Mouse (Mus musculus) heart, embryonic 14.5 days (tissue): ENCODE results near the gene Llgl2. TPM values are rescaled to one million over a fixed set of nuclear protein-coding genes. Genes with fewer than 3 reads are reported as not detected.

Source experiments
- ATAC-seq: fragments of 200-750 bp; cut with Nextera tagmentation; 2 replicates; pipeline ENCODE4 v1.8.0; 2017; ENCODE audit warnings: low read depth, moderate TSS enrichment; ENCODE audit not compliant: insufficient number of reproducible peaks, insufficient read depth, low FRiP score
- H3K27ac ChIP-seq, 2 experiments: fragments of 200-500 bp in 1 of 2; fragments of 300-500 bp in 1 of 2; sonication (generic) in 1 of 2; replicated peaks in 1 of 2; 2 replicates each; pipeline ENCODE4 v1.5.1; 2012 to 2014; ENCODE audit warnings: low read depth in 2 of 2, low read length in 2 of 2, control low read depth in 1 of 2, mild to moderate bottlenecking in 1 of 2, mixed read lengths in 1 of 2; ENCODE audit not compliant: control insufficient read depth in 1 of 2, insufficient read depth in 1 of 2
- H3K27me3 ChIP-seq: fragments of 300-500 bp; sonication (generic); 2 replicates; pipeline ENCODE4 v1.6.1; 2014; ENCODE audit warnings: mild to moderate bottlenecking, low read length, control low read depth; ENCODE audit not compliant: control insufficient read depth, insufficient read depth
- H3K36me3 ChIP-seq: fragments of 300-500 bp; sonication (generic); 2 replicates; pipeline ENCODE4 v1.6.1; 2014; ENCODE audit warnings: mild to moderate bottlenecking, control low read depth, low read length, mixed read lengths; ENCODE audit not compliant: control insufficient read depth, insufficient read depth
- H3K4me1 ChIP-seq, 2 experiments: fragments of 200-500 bp in 1 of 2; fragments of 300-500 bp in 1 of 2; sonication (generic) in 1 of 2; 2 replicates each; pipeline ENCODE4 v1.6.1; 2012 to 2014; ENCODE audit warnings: low read length in 2 of 2, control low read depth in 1 of 2, mixed read lengths in 1 of 2; ENCODE audit not compliant: control insufficient read depth in 2 of 2, insufficient read depth in 2 of 2
- H3K4me2 ChIP-seq: fragments of 300-500 bp; sonication (generic); 2 replicates; pipeline ENCODE4 v1.6.1; 2014; ENCODE audit warnings: mild to moderate bottlenecking, low read length
- H3K4me3 ChIP-seq, 2 experiments: fragments of 200-500 bp in 1 of 2; fragments of 300-500 bp in 1 of 2; sonication (generic) in 1 of 2; 2 replicates each; pipeline ENCODE4 v1.5.1; 2012 to 2014; ENCODE audit warnings: low read length in 2 of 2, mild to moderate bottlenecking in 2 of 2, control low read depth in 1 of 2, low read depth in 1 of 2, moderate library complexity in 1 of 2; ENCODE audit not compliant: control insufficient read depth in 1 of 2, insufficient read depth in 1 of 2
- H3K9ac ChIP-seq: fragments of 300-500 bp; sonication (generic); 2 replicates; pipeline ENCODE4 v1.6.1; 2014; ENCODE audit warnings: mild to moderate bottlenecking, low read length
- H3K9me3 ChIP-seq: fragments of 300-500 bp; sonication (generic); 2 replicates; pipeline ENCODE4 v1.6.1; 2016; ENCODE audit warnings: low read length, control low read depth; ENCODE audit not compliant: control insufficient read depth
- WGBS: fragments of 180-500 bp; shearing (Covaris S2); extraction: QIAGEN DNeasy Blood & Tissue Kit; methylation state at CpG from one replicate; pipeline ENCODE4 v1.1.7; 2014; 5-methylcytosine and 5-hydroxymethylcytosine counted together
- polyA plus RNA-seq: library from polyadenylated mRNA; unstranded; fragments of >200 nt; fragmentation: Nextera tagmentation; extraction: Ambion mirVana; gene quantifications from 2 replicates; pipeline ENCODE4 v1.2.1, GENCODE M21; 2014

Gene Llgl2
- polyA plus RNA-seq, 1 experiment from 2014 or later, result 15.5 TPM

GRCm38 (mm10) chr11:115836656-115837395 is 13.0 kb downstream of the Llgl2 start:
- Histone ChIP-seq H3K4me3 (no peak overlapping the region), H3K27ac (peak overlapping the region; percentile 10 to 60; a peak in 3 of 4 replicates), H3K4me2 (no peak overlapping the region), H3K27me3 (no peaks in the 10 kb centered on the region), H3K9ac (peak overlapping the region; percentile 31; the same call in 1 of the 2 replicates), H3K9me3 (no peaks in the 10 kb centered on the region), H3K36me3 (no peaks in the 10 kb centered on the region), H3K4me1 (peaks cover 58 to 72% of the 10 kb centered on the region in 2 experiments)
- WGBS, result 30% methylated on average over 11 of the region's 11 CpGs
- ATAC-seq, result no peak

- peaks cover 59 to 72% of the 10 kb centered on the region in 2 experiments for H3K4me1 ChIP-seq
- H3K4me2 ChIP-seq, result no peak overlapping the region
- H3K27ac ChIP-seq, result peak overlapping the region in 1 of 2 experiments; percentile 60; a peak in 2 of 4 replicates
- no peaks in the 10 kb centered on the region for H3K27me3 ChIP-seq
- no peaks in the 10 kb centered on the region for H3K9me3 ChIP-seq
- H3K9ac ChIP-seq, result no peak overlapping the region
- WGBS, result 91% methylated on average over 22 of the region's 22 CpGs
- no peak overlapping the region for H3K4me3 ChIP-seq
- no peak for ATAC-seq
- H3K36me3 ChIP-seq, result no peaks in the 10 kb centered on the region
Observed at GRCm38 (mm10) chr11:115837606-115838345, 13.9 kb downstream of the Llgl2 start.

GRCm38 (mm10) chr11:115838895-115839311 is 15.1 kb downstream of the Llgl2 start:
- Histone ChIP-seq H3K27ac (peak overlapping the region in 1 of 2 experiments; percentile 39; a peak in 2 of 4 replicates), H3K9ac (peak overlapping the region; percentile 42; the same call in 1 of the 2 replicates), H3K4me2 (no peak overlapping the region), H3K4me1 (peaks cover 57 to 72% of the 10 kb centered on the region in 2 experiments), H3K9me3 (no peaks in the 10 kb centered on the region), H3K4me3 (no peak overlapping the region), H3K36me3 (0 out of 2 replicates have a peak, but pooled peaks cover 2% of the 10 kb centered on the region), H3K27me3 (no peaks in the 10 kb centered on the region)
- WGBS, result 44% methylated on average over 4 of the region's 4 CpGs
- ATAC-seq, result no peak

- Histone ChIP-seq H3K27me3 (no peaks in the 10 kb centered on the region), H3K9me3 (no peaks in the 10 kb centered on the region), H3K4me2 (no peak overlapping the region), H3K36me3 (0 out of 2 replicates have a peak, but pooled peaks cover 3% of the 10 kb centered on the region), H3K4me3 (no peak overlapping the region), H3K4me1 (peaks cover 56 to 69% of the 10 kb centered on the region in 2 experiments), H3K9ac (peak overlapping the region; percentile 42; the same call in 1 of the 2 replicates), H3K27ac (peak overlapping the region; percentile 6 to 39; a peak in 2 of 4 replicates)
- WGBS, result 54% methylated on average over 3 of the region's 3 CpGs
- no peak for ATAC-seq
Observed at GRCm38 (mm10) chr11:115839732-115840131, 15.9 kb downstream of the Llgl2 start.

GRCm38 (mm10) chr11:115841044-115841443 is 17.2 kb downstream of the Llgl2 start:
- Histone ChIP-seq H3K9me3 (peaks cover 5% of the 10 kb centered on the region; the same call in 1 of the 2 replicates), H3K27me3 (no peaks in the 10 kb centered on the region), H3K27ac (peak overlapping the region; percentile 97 to 99), H3K9ac (no peak overlapping the region), H3K36me3 (peaks cover 16% of the 10 kb centered on the region), H3K4me3 (no peak overlapping the region), H3K4me2 (no peak overlapping the region), H3K4me1 (peaks cover 56 to 69% of the 10 kb centered on the region in 2 experiments)
- no peak for ATAC-seq
- WGBS, result 87% methylated on average over 6 of the region's 6 CpGs

GRCm38 (mm10) chr11:115841961-115842550 is 18.2 kb downstream of the Llgl2 start:
- WGBS, result 0% methylated on average over 6 of the region's 6 CpGs
- ATAC-seq, result peak; percentile 75

More at GRCm38 (mm10) chr11:115841961-115842550, 18.2 kb downstream of the Llgl2 start:
- Histone ChIP-seq H3K27ac (peak overlapping the region; percentile 97 to 99), H3K27me3 (no peaks in the 10 kb centered on the region), H3K36me3 (peaks cover 26% of the 10 kb centered on the region), H3K9ac (peak overlapping the region; percentile 54), H3K9me3 (peaks cover 5% of the 10 kb centered on the region; the same call in 1 of the 2 replicates), H3K4me3 (no peak overlapping the region), H3K4me2 (peak overlapping the region; percentile 45), H3K4me1 (peaks cover 50 to 63% of the 10 kb centered on the region in 2 experiments)
